In genomic region chr9:14090454-14090853, GRCm38 (mm10) we compare ENCODE assay signal across 13 mouse cellular contexts.
A peak's percentile ranks its signal among the peaks of the same experiment; 100 is the strongest.
DNase-seq lines count a peak whose midpoint lies in the region; ATAC-seq and TF ChIP-seq lines count a peak whose summit lies in the region.
"Had no signal": no experiment of that assay in that cellular context is flagged by ENCODE, and none has a peak within 500 bp of the region (broad histone marks: within the 10 kb centered on the region; RNA-seq: fewer than 3 reads in every experiment).

No protein-coding gene starts in this region.

- H3K9ac ChIP-seq in embryonic facial prominence, embryonic 12.5 days, result no peak overlapping the region
- H3K9ac ChIP-seq in lung, postnatal 0 days (replicated peaks; ENCODE audit: low read depth), result no peak overlapping the region
- H3K9ac ChIP-seq: forebrain, postnatal 0 days; hindbrain, embryonic 13.5 days; neural tube, embryonic 13.5 days had no signal

- no peak for TF ChIP-seq CTCF in left cerebral cortex, adult 2 months (IDR thresholded peaks at IDR 0.05)
- TF ChIP-seq CTCF in cortical plate, adult 2 months (IDR thresholded peaks at IDR 0.05; ENCODE audit: extremely low read depth, insufficient read depth, low read length), result no peak
- no peak for TF ChIP-seq CTCF in lung, postnatal 0 days (IDR thresholded peaks at IDR 0.05)

- H3K27ac ChIP-seq in embryonic facial prominence, embryonic 12.5 days, result peak overlapping the region; percentile 14
- no peak overlapping the region for H3K27ac ChIP-seq in embryonic facial prominence, embryonic 10.5 days (replicated peaks)
- peak overlapping the region; percentile 26 for H3K27ac ChIP-seq in left cerebral cortex, adult 2 months
- H3K27ac ChIP-seq in cortical plate, adult 2 months (ENCODE audit: insufficient read depth, low read length), result peak overlapping the region; percentile 31
- H3K27ac ChIP-seq in lung, postnatal 0 days (ENCODE audit: low read length), result no peak overlapping the region
- H3K27ac ChIP-seq: hindbrain, embryonic 13.5 days; neural tube, embryonic 13.5 days had no signal

- no peaks in the 10 kb centered on the region for H3K36me3 ChIP-seq in embryonic facial prominence, embryonic 12.5 days
- no peaks in the 10 kb centered on the region for H3K36me3 ChIP-seq in embryonic facial prominence, embryonic 10.5 days (replicated peaks)
- no peaks in the 10 kb centered on the region for H3K36me3 ChIP-seq in lung, postnatal 0 days (ENCODE audit: insufficient read depth, low read length)
- H3K36me3 ChIP-seq: hindbrain, embryonic 13.5 days; neural tube, embryonic 13.5 days had no signal

- no peak for DNase-seq in embryonic facial prominence, embryonic 10.5 days (ENCODE audit: low spot score)
- DNase-seq in left cerebral cortex, adult 2 months (ENCODE audit: extremely low spot score in 1 of 2, low spot score in 2 of 2), result no peak
- no peak for DNase-seq in left cerebral cortex, adult 18-20 months (ENCODE audit: low spot score in 2 of 2)
- peak; percentile 49 for DNase-seq in naive thymus-derived CD4-positive, alpha-beta T cell, adult 2 months (ENCODE audit: low read depth)
- no peak for DNase-seq in lung, postnatal 0 days (ENCODE audit: low spot score)
- DNase-seq in right cerebral cortex, adult 18-20 months, result no peak
- DNase-seq: gastrocnemius, postnatal 36 days had no signal

- 100% methylated on average over 2 of the region's 2 CpGs for WGBS in embryonic facial prominence, embryonic 12.5 days
- WGBS in embryonic facial prominence, embryonic 10.5 days, result 92% methylated on average over 2 of the region's 2 CpGs
- 70% methylated on average over 2 of the region's 2 CpGs for WGBS in lung, postnatal 0 days

- no peak overlapping the region for H3K4me3 ChIP-seq in embryonic facial prominence, embryonic 12.5 days
- H3K4me3 ChIP-seq in embryonic facial prominence, embryonic 10.5 days, result no peak overlapping the region
- H3K4me3 ChIP-seq in left cerebral cortex, adult 2 months, result no peak overlapping the region
- no peak overlapping the region for H3K4me3 ChIP-seq in cortical plate, adult 2 months (ENCODE audit: insufficient read depth, low read length)
- no peak overlapping the region for H3K4me3 ChIP-seq in lung, postnatal 0 days (ENCODE audit: low read depth, low read length)
- H3K4me3 ChIP-seq: erythroblast, embryonic 14.5 days; hindbrain, embryonic 13.5 days; neural tube, embryonic 13.5 days had no signal

- H3K4me2 ChIP-seq in embryonic facial prominence, embryonic 12.5 days (replicated peaks), result no peak overlapping the region
- no peak overlapping the region for H3K4me2 ChIP-seq in lung, postnatal 0 days (replicated peaks; ENCODE audit: low read depth, low read length)
- H3K4me2 ChIP-seq: hindbrain, embryonic 13.5 days; neural tube, embryonic 13.5 days had no signal

- TF ChIP-seq POLR2A in cortical plate, adult 2 months (IDR thresholded peaks at IDR 0.05; ENCODE audit: extremely low read depth, insufficient read depth, low read length), result no peak

- no peaks in the 10 kb centered on the region for H3K27me3 ChIP-seq in embryonic facial prominence, embryonic 12.5 days
- H3K27me3 ChIP-seq in embryonic facial prominence, embryonic 10.5 days (replicated peaks; ENCODE audit: low read depth, poor library complexity, severe bottlenecking), result no peaks in the 10 kb centered on the region
- H3K27me3 ChIP-seq in lung, postnatal 0 days (replicated peaks; ENCODE audit: insufficient read depth, low read length), result no peaks in the 10 kb centered on the region
- H3K27me3 ChIP-seq: hindbrain, embryonic 13.5 days; neural tube, embryonic 13.5 days had no signal

- no peak for TF ChIP-seq EP300 in lung, postnatal 0 days (IDR thresholded peaks at IDR 0.05)

- intact Hi-C loops in left cerebral cortex, adult 2 months (cut with DNase I), result no loop called here

- ATAC-seq in embryonic facial prominence, embryonic 12.5 days (ENCODE audit: insufficient number of reproducible peaks, insufficient read depth, low FRiP score, low TSS enrichment), result no peak
- ATAC-seq in lung, postnatal 0 days, result no peak

- H3K9me3 ChIP-seq in embryonic facial prominence, embryonic 12.5 days, result no peaks in the 10 kb centered on the region
- H3K9me3 ChIP-seq in embryonic facial prominence, embryonic 10.5 days, result no peaks in the 10 kb centered on the region
- no peaks in the 10 kb centered on the region for H3K9me3 ChIP-seq in lung, postnatal 0 days (ENCODE audit: low read length)
- H3K9me3 ChIP-seq: hindbrain, embryonic 13.5 days; neural tube, embryonic 13.5 days had no signal

- H3K4me1 ChIP-seq in embryonic facial prominence, embryonic 12.5 days, result peaks cover 25% of the 10 kb centered on the region
- peaks cover 28% of the 10 kb centered on the region for H3K4me1 ChIP-seq in embryonic facial prominence, embryonic 10.5 days
- peaks cover 8% of the 10 kb centered on the region; the same call in 1 of the 2 replicates for H3K4me1 ChIP-seq in cortical plate, adult 2 months (ENCODE audit: control insufficient read depth, insufficient read depth, low read length)
- peaks cover 8% of the 10 kb centered on the region; the same call in 1 of the 2 replicates for H3K4me1 ChIP-seq in lung, postnatal 0 days (ENCODE audit: insufficient read depth, low read depth, low read length)
- H3K4me1 ChIP-seq: hindbrain, embryonic 13.5 days had no signal

Comparison
In these comparisons a context has a peak if more than half of its experiments do, and no peak if none do; other contexts are left out.
1. H3K27ac ChIP-seq: peak in embryonic facial prominence, embryonic 12.5 days (single experiment), left cerebral cortex, adult 2 months (single experiment) and cortical plate, adult 2 months (single experiment); none in embryonic facial prominence, embryonic 10.5 days (single experiment) and lung, postnatal 0 days (single experiment).